9 mouse cellular contexts compared by ENCODE assay signal in the genomic region with DNA sequence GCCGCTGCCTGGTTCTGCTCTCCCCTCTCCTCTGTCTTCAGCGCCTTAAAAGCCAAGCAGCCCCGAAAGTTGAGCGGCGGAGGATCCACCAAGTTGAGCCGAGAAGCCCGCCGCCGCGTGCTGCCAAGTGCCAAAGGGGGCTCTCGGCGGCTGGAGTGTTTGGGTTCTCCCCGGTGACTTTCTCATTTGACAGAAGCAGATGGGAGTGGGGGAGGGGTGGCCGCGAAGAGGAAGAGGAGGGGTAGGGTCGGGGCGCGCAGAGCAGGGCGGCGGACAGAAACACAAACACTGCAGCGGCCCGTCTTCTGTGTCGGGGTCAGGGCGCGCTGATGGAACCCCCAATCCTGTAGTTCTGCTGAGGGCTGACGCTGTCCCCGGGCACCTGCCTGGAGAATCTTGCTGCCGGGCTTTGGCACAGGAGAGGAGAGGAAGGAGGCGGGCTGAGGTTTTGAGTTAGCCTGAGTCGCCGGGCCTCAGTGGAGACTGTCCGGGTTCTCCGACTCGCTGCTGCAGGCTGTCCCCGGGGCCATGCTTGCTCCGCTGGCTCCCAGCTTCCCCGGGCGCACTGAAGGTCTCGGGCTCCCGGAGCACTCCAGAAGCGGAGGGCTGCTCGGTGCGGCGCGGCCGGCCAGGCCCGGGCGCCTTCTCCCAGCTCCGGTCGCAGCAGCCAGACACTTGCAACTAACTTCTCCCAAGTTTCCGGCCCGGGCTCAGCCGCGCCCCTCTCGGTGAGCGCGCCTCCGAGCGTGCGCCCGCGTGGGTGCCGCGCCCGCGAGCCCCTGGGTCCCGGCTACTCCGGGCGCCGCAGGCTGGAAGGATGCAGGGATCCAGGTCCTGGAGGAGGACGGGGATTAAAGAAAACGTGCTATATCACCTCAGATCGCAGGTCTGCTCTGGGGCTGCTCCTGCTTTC. TPM values are rescaled to one million over a fixed set of nuclear protein-coding genes. Genes with fewer than 3 reads are reported as not detected.
DNase-seq lines count a peak whose midpoint lies in the region; ATAC-seq and TF ChIP-seq lines count a peak whose summit lies in the region.
"Had no signal": no experiment of that assay in that cellular context is flagged by ENCODE, and none has a peak within 500 bp of the region (broad histone marks: within the 10 kb centered on the region; RNA-seq: fewer than 3 reads in every experiment).

No protein-coding gene starts in this region.

- H3K27ac ChIP-seq in forebrain, embryonic 10.5 days = peak overlapping the region; percentile 97
- peak overlapping the region; percentile 75 for H3K27ac ChIP-seq in hindbrain, embryonic 14.5 days
- H3K27ac ChIP-seq in liver, embryonic 12.5 days = no peak overlapping the region
- no peak overlapping the region for H3K27ac ChIP-seq in olfactory bulb, adult 2 months (ENCODE audit: insufficient read depth, low read depth, low read length)

- peak overlapping the region; percentile 64 for H3K9ac ChIP-seq in hindbrain, embryonic 14.5 days
- no peak overlapping the region for H3K9ac ChIP-seq in liver, embryonic 12.5 days

- H3K4me1 ChIP-seq in forebrain, embryonic 10.5 days = peaks cover 68% of the 10 kb centered on the region
- H3K4me1 ChIP-seq in hindbrain, embryonic 14.5 days (replicated peaks; ENCODE audit: control insufficient read depth, insufficient read depth, low read length) = peaks cover 21% of the 10 kb centered on the region; the same call in 1 of the 2 replicates
- H3K4me1 ChIP-seq in liver, embryonic 12.5 days = peaks cover 25% of the 10 kb centered on the region; the same call in 1 of the 2 replicates
- H3K4me1 ChIP-seq in olfactory bulb, adult 2 months (ENCODE audit: control insufficient read depth, insufficient read depth, low read length) = peaks cover 28% of the 10 kb centered on the region

- peak; percentile 53 for ATAC-seq in hindbrain, embryonic 14.5 days (ENCODE audit: low FRiP score)
- ATAC-seq in liver, embryonic 12.5 days = peak; percentile 50

- DNase-seq in left cerebral cortex, postnatal 4 days = peak; percentile 63
- DNase-seq in left cerebral cortex, postnatal 14 days (ENCODE audit: low spot score in 2 of 2) = no peak
- peak; percentile 60 for DNase-seq in adrenal gland, adult 2 months
- peak; percentile 84 for DNase-seq in forebrain, embryonic 10.5 days (ENCODE audit: extremely low spot score, low spot score)
- DNase-seq in hindbrain, embryonic 14.5 days (ENCODE audit: low spot score) = no peak
- no peak for DNase-seq in cerebellum, adult 9-11 months

- under 1% methylated on average over 73 of the region's 73 CpGs for WGBS in forebrain, embryonic 10.5 days
- WGBS in hindbrain, embryonic 14.5 days = under 1% methylated on average over 72 of the region's 73 CpGs
- 1% methylated on average over 69 of the region's 73 CpGs for WGBS in liver, embryonic 12.5 days (ENCODE audit: insufficient replicate concordance)
- WGBS in olfactory bulb, adult 2 months = under 1% methylated on average over 73 of the region's 73 CpGs

- H3K27me3 ChIP-seq in forebrain, embryonic 10.5 days (ENCODE audit: poor library complexity, severe bottlenecking) = peaks cover 94% of the 10 kb centered on the region
- H3K27me3 ChIP-seq in hindbrain, embryonic 14.5 days (ENCODE audit: control insufficient read depth, insufficient read depth, low read length) = peaks cover 67% of the 10 kb centered on the region
- peaks cover 95% of the 10 kb centered on the region for H3K27me3 ChIP-seq in liver, embryonic 12.5 days (replicated peaks)

- H3K9me3 ChIP-seq in forebrain, embryonic 10.5 days = no peaks in the 10 kb centered on the region; the same call in 1 of the 2 replicates
- H3K9me3 ChIP-seq in hindbrain, embryonic 14.5 days (ENCODE audit: control insufficient read depth, low read length) = no peaks in the 10 kb centered on the region
- H3K9me3 ChIP-seq in liver, embryonic 12.5 days (replicated peaks) = no peaks in the 10 kb centered on the region

- no peak for TF ChIP-seq CTCF in olfactory bulb, adult 2 months (IDR thresholded peaks at IDR 0.05; ENCODE audit: insufficient read depth, low read depth, low read length)

- H3K4me3 ChIP-seq in forebrain, embryonic 10.5 days = peak overlapping the region; percentile 87
- H3K4me3 ChIP-seq in hindbrain, embryonic 14.5 days (replicated peaks; ENCODE audit: low read length) = peak overlapping the region; percentile 54
- H3K4me3 ChIP-seq in liver, embryonic 12.5 days = peak overlapping the region; percentile 50
- H3K4me3 ChIP-seq in olfactory bulb, adult 2 months (ENCODE audit: insufficient read depth, low read depth, low read length) = peak overlapping the region; percentile 39

- peaks cover 21% of the 10 kb centered on the region for H3K36me3 ChIP-seq in forebrain, embryonic 10.5 days (replicated peaks)
- no peaks in the 10 kb centered on the region for H3K36me3 ChIP-seq in hindbrain, embryonic 14.5 days (replicated peaks; ENCODE audit: control insufficient read depth, insufficient read depth)
- no peaks in the 10 kb centered on the region for H3K36me3 ChIP-seq in liver, embryonic 12.5 days

- peak overlapping the region; percentile 88 for H3K4me2 ChIP-seq in hindbrain, embryonic 14.5 days (replicated peaks)
- H3K4me2 ChIP-seq in liver, embryonic 12.5 days = peak overlapping the region; percentile 71

- intact Hi-C loops in left cerebral cortex, postnatal 4 days (cut with DNase I) = loop anchor here (5.0 kb wide), 1 partner anchor 201 kb away; no protein-coding TSS in a partner anchor
- intact Hi-C loops in left cerebral cortex, postnatal 14 days (cut with DNase I) = loop anchor here (2.0 to 10.0 kb wide), 2 partner anchors 203 to 359 kb away; no protein-coding TSS in a partner anchor

- TF ChIP-seq POLR2A in olfactory bulb, adult 2 months (IDR thresholded peaks at IDR 0.05; ENCODE audit: insufficient read depth, low read depth, low read length) = no peak

RNA-seq across cellular contexts. Expression of gene Sox21, which starts 0.6 kb away (rescaled TPM):
- total RNA-seq in left cerebral cortex, postnatal 4 days (2021) = 10 to 100 TPM; 10.8 to 11.7 TPM
- 10 to 100 TPM in 1 of 2 experiments, 1 to 10 TPM in 1; 7.1 to 10.8 TPM for total RNA-seq in left cerebral cortex, postnatal 14 days (2021)
- total RNA-seq in adrenal gland, adult 2 months (2021) = not detected
- 0.17 and 0.23 TPM in 2 replicates for polyA plus RNA-seq in adrenal gland, adult 2 months (2012; rRNA removed)
- polyA plus RNA-seq in forebrain, embryonic 10.5 days (2016; fragmentation: Nextera tagmentation; extraction: Ambion mirVana) = 7.9 and 8.7 TPM in 2 replicates
- 5.9 and 9.3 TPM in 2 replicates for polyA plus RNA-seq in hindbrain, embryonic 14.5 days (2014; fragmentation: Nextera tagmentation; extraction: Ambion mirVana)
- polyA plus RNA-seq in liver, embryonic 12.5 days (2016; fragmentation: Nextera tagmentation; extraction: Ambion mirVana) = 0.02 TPM in 1 of 2 replicates, not detected in the other
- polyA plus RNA-seq in olfactory bulb, adult 2 months (2012; ENCODE audit: insufficient read depth, insufficient read length, low replicate concordance, missing spikeins) = not detected in 2 replicates

RNA-seq across cellular contexts. Expression of gene Gm9376, which starts 30.5 kb away (rescaled TPM):
- not detected for total RNA-seq in left cerebral cortex, postnatal 4 days (2021)
- not detected for total RNA-seq in left cerebral cortex, postnatal 14 days (2021)
- total RNA-seq in adrenal gland, adult 2 months (2021) = not detected
- not detected in 2 replicates for polyA plus RNA-seq in adrenal gland, adult 2 months (2012; rRNA removed)
- not detected in 2 replicates for polyA plus RNA-seq in forebrain, embryonic 10.5 days (2016; fragmentation: Nextera tagmentation; extraction: Ambion mirVana)
- polyA plus RNA-seq in hindbrain, embryonic 14.5 days (2014; fragmentation: Nextera tagmentation; extraction: Ambion mirVana) = not detected in 2 replicates
- polyA plus RNA-seq in liver, embryonic 12.5 days (2016; fragmentation: Nextera tagmentation; extraction: Ambion mirVana) = not detected in 2 replicates
- polyA plus RNA-seq in olfactory bulb, adult 2 months (2012; ENCODE audit: insufficient read depth, insufficient read length, low replicate concordance, missing spikeins) = not detected in 2 replicates
- total RNA-seq: left cerebral cortex, postnatal 25 days had no signal

Comparison
In these comparisons a context has a peak if more than half of its experiments do, and no peak if none do; other contexts are left out.
1. DNase-seq: peak in left cerebral cortex, postnatal 4 days (single experiment), adrenal gland, adult 2 months (single experiment) and forebrain, embryonic 10.5 days (single experiment); none in left cerebral cortex, postnatal 14 days (0 of 2), hindbrain, embryonic 14.5 days (single experiment) and cerebellum, adult 9-11 months (single experiment).
2. H3K27ac ChIP-seq: peak in forebrain, embryonic 10.5 days (single experiment) and hindbrain, embryonic 14.5 days (single experiment); none in liver, embryonic 12.5 days (single experiment) and olfactory bulb, adult 2 months (single experiment).
3. Peak in every context shown above with its lines, with median percentiles within 50 percentile points of each other: H3K4me3 ChIP-seq.